Mouse (Mus musculus) monocyte, adult 2 months (primary cell): ENCODE data around the gene Ppp1r3e.

ENCODE experiments used
- DNase-seq, 2 experiments: peaks; one replicate each; pipeline ENCODE4 v3.0.0; 2022; ENCODE audit warnings: low spot score in 2 of 2, low read depth in 1 of 2

Ppp1r3e gene

GRCm38 (mm10) chr14:54877048-54877715 lies at the start of gene Ppp1r3e:
TSS of gene Ppp1r3e (minus strand) at chr14:54877550.
- DNase-seq, result no peak

- no peak for DNase-seq
These were observed 49.2 kb upstream of the Ppp1r3e start for GRCm38 (mm10) chr14:54926401-54927158.

GRCm38 (mm10) chr14:54925349-54926342 lies 48.3 kb upstream of the Ppp1r3e start, which contains the start of gene Efs:
TSS of gene Efs (minus strand) at chr14:54926126.
- no peak for DNase-seq

GRCm38 (mm10) chr14:54924641-54925348 lies 47.4 kb upstream of the Ppp1r3e start:
- DNase-seq, result no peak

GRCm38 (mm10) chr14:54920076-54920685 lies 42.8 kb upstream of the Ppp1r3e start:
- no peak for DNase-seq

- no peak for DNase-seq
These were observed 36.0 kb upstream of the Ppp1r3e start for GRCm38 (mm10) chr14:54913343-54913742.

GRCm38 (mm10) chr14:54912886-54913285 lies 35.5 kb upstream of the Ppp1r3e start, which contains the start of gene Slc22a17:
TSS of gene Slc22a17 (minus strand) at chr14:54913132.
- DNase-seq, result no peak

- no peak for DNase-seq
These were observed 34.9 kb upstream of the Ppp1r3e start for GRCm38 (mm10) chr14:54912109-54912850.

GRCm38 (mm10) chr14:54908682-54909081 lies 31.3 kb upstream of the Ppp1r3e start:
- DNase-seq, result no peak

- DNase-seq, result no peak
These were observed 26.3 kb upstream of the Ppp1r3e start for GRCm38 (mm10) chr14:54903641-54904040.

- peak in 1 of 2 experiments; percentile 37 for DNase-seq
These were observed 23.0 kb upstream of the Ppp1r3e start for GRCm38 (mm10) chr14:54900383-54900782.

GRCm38 (mm10) chr14:54897445-54897844 lies 20.1 kb upstream of the Ppp1r3e start:
- no peak for DNase-seq

GRCm38 (mm10) chr14:54894296-54895151 lies 17.2 kb upstream of the Ppp1r3e start:
- DNase-seq, result peak in 1 of 2 experiments; percentile 40

GRCm38 (mm10) chr14:54893651-54894181 lies 16.4 kb upstream of the Ppp1r3e start:
- DNase-seq, result peak; percentile 96 to 97

- DNase-seq, result no peak
These were observed 14.8 kb upstream of the Ppp1r3e start, which contains the start of gene Pabpn1 for GRCm38 (mm10) chr14:54892200-54892599. TSS of gene Pabpn1 (plus strand) at chr14:54892500.

GRCm38 (mm10) chr14:54885309-54885708 lies 8.0 kb upstream of the Ppp1r3e start:
- no peak for DNase-seq

GRCm38 (mm10) chr14:54884022-54884712 lies 6.8 kb upstream of the Ppp1r3e start:
- DNase-seq, result no peak
